Mouse (Mus musculus) stomach, postnatal 0 days (tissue): Measurements from ENCODE around the gene Irf1. TPM values are rescaled to one million over a fixed set of nuclear protein-coding genes. Genes with fewer than 3 reads are reported as not detected.

Experiments
- ATAC-seq: fragments of 200-750 bp; cut with Nextera tagmentation; 2 replicates; pipeline ENCODE4 v1.8.0; 2017; ENCODE audit not compliant: low FRiP score, low TSS enrichment
- DNase-seq: peaks from one replicate; pipeline ENCODE4 v3.0.0-alpha.2; 2016; ENCODE audit warnings: low spot score
- H3K27ac ChIP-seq: fragments of 300-500 bp; sonication (generic); replicated peaks from 2 replicates; pipeline ENCODE4 v1.5.1; 2014; ENCODE audit warnings: mild to moderate bottlenecking, control low read depth
- H3K27me3 ChIP-seq: fragments of 300-500 bp; sonication (generic); 2 replicates; pipeline ENCODE4 v1.6.1; 2014; ENCODE audit warnings: low read length; ENCODE audit not compliant: control insufficient read depth, insufficient read depth
- H3K36me3 ChIP-seq: fragments of 300-500 bp; sonication (generic); 2 replicates; pipeline ENCODE4 v1.6.1; 2014; ENCODE audit warnings: low read length, mixed read lengths; ENCODE audit not compliant: control insufficient read depth, insufficient read depth
- H3K4me1 ChIP-seq: fragments of 300-500 bp; sonication (generic); replicated peaks from 2 replicates; pipeline ENCODE4 v1.6.1; 2014; ENCODE audit warnings: antibody characterized with exemption; ENCODE audit not compliant: control insufficient read depth, insufficient read depth
- H3K4me2 ChIP-seq: fragments of 300-500 bp; sonication (generic); replicated peaks from 2 replicates; pipeline ENCODE4 v1.6.1; 2014; ENCODE audit warnings: low read depth, mild to moderate bottlenecking, control low read depth, moderate library complexity
- H3K4me3 ChIP-seq: fragments of 300-500 bp; sonication (generic); 2 replicates; pipeline ENCODE4 v1.5.1; 2014; ENCODE audit warnings: low read depth, low read length, control low read depth
- H3K9ac ChIP-seq: fragments of 300-500 bp; sonication (generic); 2 replicates; pipeline ENCODE4 v1.6.1; 2014; ENCODE audit warnings: mild to moderate bottlenecking, low read length, control low read depth, mixed read lengths
- H3K9me3 ChIP-seq: fragments of 300-500 bp; sonication (generic); 2 replicates; pipeline ENCODE4 v1.6.1; 2016; ENCODE audit warnings: low read length; ENCODE audit not compliant: control insufficient read depth
- CTCF ChIP-seq: IDR thresholded peaks from 2 replicates; pipeline ENCODE4 v1.5.1; 2016; ENCODE audit warnings: antibody characterized with exemption, low read depth, mild to moderate bottlenecking, moderate library complexity
- EP300 ChIP-seq: optimal IDR thresholded peaks from 2 replicates; pipeline ENCODE3; 2016; ENCODE audit warnings: antibody characterized with exemption
- WGBS: fragments of 180-500 bp; shearing (Covaris S2); extraction: QIAGEN DNeasy Blood & Tissue Kit; methylation state at CpG from one replicate; pipeline ENCODE4 v1.1.7; 2014; 5-methylcytosine and 5-hydroxymethylcytosine counted together
- microRNA-seq: library from miRNA; unstranded; fragments of <30 nt; microRNA quantifications from one replicate; pipeline ENCODE4, GENCODE M21; 2016
- polyA plus RNA-seq: library from polyadenylated mRNA; unstranded; fragments of >200 nt; fragmentation: Nextera tagmentation; extraction: Ambion mirVana; gene quantifications from 2 replicates; pipeline ENCODE4 v1.2.1, GENCODE M21; 2015

Gene Irf1
- polyA plus RNA-seq, 1 experiment from 2014 or later = 25.7 TPM

GRCm38 (mm10) chr11:53820516-53821170 is 50.8 kb downstream of the Irf1 start:
- H3K9me3 ChIP-seq = no peaks in the 10 kb centered on the region
- no peak overlapping the region for H3K4me3 ChIP-seq
- H3K9ac ChIP-seq = no peak overlapping the region
- H3K27ac ChIP-seq = no peak overlapping the region
- H3K36me3 ChIP-seq = no peaks in the 10 kb centered on the region
- TF ChIP-seq CTCF (no peak), EP300 (no peak)
- DNase-seq (no peak), ATAC-seq (no peak)
- H3K4me1 ChIP-seq = no peaks in the 10 kb centered on the region
- WGBS = 84% methylated on average over 13 of the region's 13 CpGs
- no peaks in the 10 kb centered on the region for H3K27me3 ChIP-seq
- no peak overlapping the region for H3K4me2 ChIP-seq

GRCm38 (mm10) chr11:53821230-53821944 is 51.6 kb downstream of the Irf1 start:
- no peak for DNase-seq
- Histone ChIP-seq H3K27me3 (no peaks in the 10 kb centered on the region), H3K27ac (no peak overlapping the region), H3K36me3 (no peaks in the 10 kb centered on the region), H3K4me2 (no peak overlapping the region), H3K4me1 (no peaks in the 10 kb centered on the region), H3K9ac (no peak overlapping the region), H3K4me3 (no peak overlapping the region), H3K9me3 (no peaks in the 10 kb centered on the region)
- TF ChIP-seq CTCF (0 out of 2 replicates have a peak, but pooled peaks have one; percentile 6), EP300 (no peak)
- WGBS = 78% methylated on average over 11 of the region's 11 CpGs
- ATAC-seq = no peak

- no peak overlapping the region for H3K9ac ChIP-seq
- H3K4me1 ChIP-seq = no peaks in the 10 kb centered on the region
- H3K27ac ChIP-seq = no peak overlapping the region
- no peaks in the 10 kb centered on the region for H3K9me3 ChIP-seq
- no peaks in the 10 kb centered on the region for H3K36me3 ChIP-seq
- TF ChIP-seq CTCF (no peak), EP300 (no peak)
- ATAC-seq = no peak
- no peak for DNase-seq
- no peak overlapping the region for H3K4me3 ChIP-seq
- WGBS = 96% methylated on average over 3 of the region's 3 CpGs
- no peak overlapping the region for H3K4me2 ChIP-seq
- H3K27me3 ChIP-seq = no peaks in the 10 kb centered on the region
Observed at GRCm38 (mm10) chr11:53821945-53822338, 52.1 kb downstream of the Irf1 start.

GRCm38 (mm10) chr11:53825409-53825808 is 55.6 kb downstream of the Irf1 start:
- Histone ChIP-seq H3K9ac (no peak overlapping the region), H3K27me3 (no peaks in the 10 kb centered on the region), H3K27ac (no peak overlapping the region), H3K9me3 (no peaks in the 10 kb centered on the region), H3K4me3 (no peak overlapping the region), H3K4me2 (no peak overlapping the region), H3K36me3 (no peaks in the 10 kb centered on the region), H3K4me1 (no peaks in the 10 kb centered on the region)
- ATAC-seq = no peak
- no peak for DNase-seq
- WGBS = 76% methylated on average over 4 of the region's 4 CpGs
- TF ChIP-seq EP300 (no peak), CTCF (no peak)

Small RNA genes lying within 50 kb of the gene (microRNA-seq; reads per million reads assigned to microRNA genes)
- not detected for gene Mir7671

Other genes with a start within 250 kb of the Irf1 start
- gene Kif3a, start 202.6 kb upstream of the Irf1 start, polyA plus RNA-seq = 22.1 and 25.3 TPM in 2 replicates
- 0.27 and 0.45 TPM in 2 replicates for gene Il4, start 151.3 kb upstream of the Irf1 start, polyA plus RNA-seq
- not detected in 2 replicates for gene Il13, start 135.3 kb upstream of the Irf1 start, polyA plus RNA-seq
- gene Rad50, start 62.7 kb upstream of the Irf1 start, polyA plus RNA-seq = 12.4 and 15.7 TPM in 2 replicates
- gene Il5, start 49.2 kb upstream of the Irf1 start, polyA plus RNA-seq = not detected in 2 replicates
- gene Gm17334, start 3.2 kb downstream of the Irf1 start, polyA plus RNA-seq = 0.17 TPM in 1 of 2 replicates, not detected in the other
- 1.9 and 2.3 TPM in 2 replicates for gene Gm12216, start 89.2 kb downstream of the Irf1 start, polyA plus RNA-seq
- gene Slc22a5, start 121.6 kb downstream of the Irf1 start, polyA plus RNA-seq = 9.4 and 10.1 TPM in 2 replicates
- 6.0 and 6.3 TPM in 2 replicates for gene Slc22a21, start 210.3 kb downstream of the Irf1 start, polyA plus RNA-seq